Mouse (Mus musculus) regulatory T cell (primary cell): Measurements from ENCODE around the gene Epas1.

Experiments
- in situ Hi-C: fragments of 300-600 bp; cut with MboI, MseI; formaldehyde crosslinking; loops from one replicate; pipeline ENCODE4 v1.15.1; 2025; ENCODE audit warnings: high pct_unique_total_duplicates

Epas1 gene

DNA sequence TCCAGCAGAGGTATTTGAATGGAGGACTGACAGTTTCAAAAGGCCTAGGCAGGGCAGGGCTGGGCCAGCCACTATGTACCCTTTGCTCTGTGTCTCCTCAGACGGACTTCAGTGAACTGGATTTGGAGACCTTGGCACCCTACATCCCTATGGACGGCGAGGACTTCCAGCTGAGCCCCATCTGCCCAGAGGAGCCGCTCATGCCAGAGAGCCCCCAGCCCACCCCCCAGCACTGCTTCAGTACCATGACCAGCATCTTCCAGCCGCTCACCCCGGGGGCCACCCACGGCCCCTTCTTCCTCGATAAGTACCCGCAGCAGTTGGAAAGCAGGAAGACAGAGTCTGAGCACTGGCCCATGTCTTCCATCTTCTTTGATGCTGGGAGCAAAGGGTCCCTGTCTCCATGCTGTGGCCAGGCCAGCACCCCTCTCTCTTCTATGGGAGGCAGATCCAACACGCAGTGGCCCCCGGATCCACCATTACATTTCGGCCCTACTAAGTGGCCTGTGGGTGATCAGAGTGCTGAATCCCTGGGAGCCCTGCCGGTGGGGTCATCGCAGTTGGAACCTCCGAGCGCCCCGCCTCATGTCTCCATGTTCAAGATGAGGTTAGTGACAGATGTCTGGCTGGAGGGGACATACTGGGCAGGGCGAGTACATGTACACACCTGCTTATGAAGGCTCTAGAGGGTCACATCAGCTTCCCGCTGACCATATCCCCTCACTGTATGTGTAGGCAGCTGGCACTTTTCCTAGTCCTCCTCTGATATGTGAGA, 74.1 kb downstream of the Epas1 start:
- in situ Hi-C loops = no loop called here

DNA sequence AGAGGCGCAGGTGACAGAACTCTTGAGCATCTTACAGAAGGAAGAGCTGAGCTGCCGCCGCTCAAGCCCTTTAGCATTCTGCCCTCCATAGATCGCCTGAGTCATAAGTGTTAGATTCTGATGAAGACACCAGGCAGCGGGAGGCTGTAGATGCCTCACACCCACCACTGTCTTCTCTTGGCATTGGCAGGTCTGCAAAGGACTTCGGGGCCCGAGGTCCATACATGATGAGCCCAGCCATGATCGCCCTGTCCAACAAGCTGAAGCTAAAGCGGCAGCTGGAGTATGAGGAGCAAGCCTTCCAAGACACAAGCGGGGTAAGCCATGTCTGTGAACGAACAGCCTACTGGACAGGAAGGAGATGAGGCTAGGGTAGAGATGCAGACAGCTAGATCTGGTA, 75.0 kb downstream of the Epas1 start:
- in situ Hi-C loops = no loop called here

DNA sequence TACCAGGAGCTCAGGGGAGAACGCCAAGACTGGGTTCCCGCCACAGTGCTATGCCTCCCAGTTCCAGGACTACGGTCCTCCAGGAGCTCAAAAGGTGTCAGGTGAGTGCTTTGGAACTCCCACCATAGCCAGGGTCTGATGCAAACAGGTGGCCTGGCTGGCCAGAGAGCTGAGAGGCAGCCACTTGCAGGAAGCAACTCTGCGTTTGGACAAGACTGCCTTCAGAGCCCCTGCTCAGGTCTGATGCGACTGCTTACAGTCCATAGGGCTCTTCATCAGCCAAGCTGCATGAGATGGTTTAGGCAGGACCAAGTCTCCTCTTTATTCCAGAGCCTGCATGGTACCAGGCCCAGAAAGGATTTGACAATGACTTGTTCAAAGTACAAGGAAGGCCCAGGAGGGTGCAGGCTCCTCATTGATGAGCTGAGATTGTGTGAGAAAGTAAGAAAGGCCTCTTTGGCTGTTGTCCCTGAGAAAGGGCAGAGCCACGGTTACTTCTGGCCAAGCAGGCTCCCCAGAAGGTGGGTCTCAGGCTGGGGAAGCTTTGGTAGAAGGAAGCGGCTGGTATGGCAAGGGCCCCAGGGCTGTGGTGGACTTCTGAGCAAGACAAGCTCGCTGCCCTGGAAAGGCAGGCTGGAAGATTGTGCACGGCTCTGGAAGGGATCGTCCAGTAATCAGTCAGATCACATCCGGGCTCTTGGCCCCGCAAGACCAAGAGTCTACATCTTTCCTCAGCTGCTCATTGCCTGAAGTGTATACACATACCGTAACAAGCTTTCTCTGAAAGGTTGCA, 76.1 kb downstream of the Epas1 start:
- in situ Hi-C loops = no loop called here

DNA sequence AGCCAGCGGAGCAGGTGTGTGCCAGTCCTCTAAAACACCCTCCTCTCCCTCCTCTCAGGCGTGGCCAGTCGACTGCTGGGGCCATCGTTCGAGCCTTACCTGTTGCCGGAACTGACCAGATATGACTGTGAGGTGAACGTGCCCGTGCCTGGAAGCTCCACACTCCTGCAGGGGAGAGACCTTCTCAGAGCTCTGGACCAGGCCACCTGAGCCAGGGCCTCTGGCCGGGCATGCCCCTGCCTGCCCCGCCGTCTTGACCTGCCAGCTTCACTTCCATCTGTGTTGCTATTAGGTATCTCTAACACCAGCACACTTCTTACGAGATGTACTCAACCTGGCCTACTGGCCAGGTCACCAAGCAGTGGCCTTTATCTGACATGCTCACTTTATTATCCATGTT, 77.4 kb downstream of the Epas1 start:
- in situ Hi-C loops = no loop called here

DNA sequence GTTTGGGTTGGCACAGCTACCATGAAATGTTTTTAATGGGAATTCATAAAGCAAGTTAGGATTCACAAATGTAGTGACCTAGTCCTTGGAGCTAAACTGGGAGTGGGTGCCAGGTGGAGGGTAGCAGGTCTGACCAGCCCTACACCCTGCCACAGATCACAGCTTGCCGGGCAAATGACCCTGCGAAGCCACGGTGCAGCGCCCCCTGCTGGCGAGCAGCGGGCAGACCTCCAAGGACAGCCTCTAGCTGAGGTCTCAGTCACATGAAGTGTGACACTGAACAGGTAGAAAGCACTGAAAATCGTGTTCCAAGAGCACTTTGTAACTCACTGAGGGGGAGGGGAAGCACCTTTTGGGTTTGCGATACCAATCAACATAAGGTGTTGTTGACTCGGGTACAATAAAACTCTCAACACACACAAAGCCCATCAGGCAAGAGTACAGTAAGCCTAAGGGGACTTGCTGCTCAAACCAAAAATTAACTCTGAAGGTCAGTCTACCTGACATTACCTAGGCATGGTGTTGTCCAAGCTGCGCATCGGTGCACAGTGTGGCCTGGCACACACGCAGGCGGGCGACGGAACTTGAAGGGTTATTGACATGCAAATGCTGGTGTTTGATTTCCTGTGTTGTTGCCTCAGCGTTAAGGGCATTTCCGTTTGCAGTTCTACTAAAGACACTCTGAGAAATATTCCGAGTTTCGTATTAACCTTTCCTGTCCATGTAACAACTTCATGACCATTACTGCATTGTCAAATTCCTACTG, 79.2 kb downstream of the Epas1 start:
- in situ Hi-C loops = no loop called here

DNA sequence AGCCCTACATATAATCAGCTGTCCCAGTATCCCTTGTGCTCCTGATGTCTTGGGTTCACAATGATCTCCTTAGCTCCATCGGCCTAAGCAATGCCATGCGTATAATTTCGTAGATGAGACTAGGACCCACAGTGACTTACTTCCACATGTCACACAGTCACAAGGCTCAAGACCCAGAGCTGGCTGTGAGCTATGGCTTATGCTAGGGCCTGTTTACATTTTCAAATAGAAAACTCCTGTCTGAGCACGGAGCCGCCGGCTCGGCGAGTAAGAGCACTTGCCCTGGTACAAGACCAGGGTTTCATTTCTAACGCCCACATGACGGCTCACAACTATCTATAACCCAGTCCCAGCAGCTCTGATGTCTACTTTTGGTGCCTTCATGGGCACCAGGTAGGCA, 80.4 kb downstream of the Epas1 start:
- in situ Hi-C loops = no loop called here

DNA sequence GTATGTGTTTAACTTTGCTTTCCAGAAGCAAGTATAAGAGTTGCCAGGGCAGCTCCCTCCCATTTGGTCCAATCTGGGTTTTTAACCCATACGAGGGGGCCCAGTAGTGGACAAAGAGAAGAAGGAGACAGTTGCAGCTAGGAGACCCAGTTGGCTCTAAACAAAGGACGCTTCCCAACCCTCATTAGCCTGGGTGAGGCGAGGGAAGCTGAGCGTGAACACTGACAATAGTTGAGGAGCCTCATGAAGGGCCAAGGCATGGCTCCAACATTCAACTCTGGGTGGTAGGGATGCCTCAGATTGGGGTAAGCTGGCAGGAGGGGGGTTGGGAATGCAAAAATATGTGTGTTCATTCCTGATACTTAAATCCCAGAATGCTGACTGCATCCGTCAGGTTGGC, 85.8 kb downstream of the Epas1 start:
- in situ Hi-C loops = no loop called here

DNA sequence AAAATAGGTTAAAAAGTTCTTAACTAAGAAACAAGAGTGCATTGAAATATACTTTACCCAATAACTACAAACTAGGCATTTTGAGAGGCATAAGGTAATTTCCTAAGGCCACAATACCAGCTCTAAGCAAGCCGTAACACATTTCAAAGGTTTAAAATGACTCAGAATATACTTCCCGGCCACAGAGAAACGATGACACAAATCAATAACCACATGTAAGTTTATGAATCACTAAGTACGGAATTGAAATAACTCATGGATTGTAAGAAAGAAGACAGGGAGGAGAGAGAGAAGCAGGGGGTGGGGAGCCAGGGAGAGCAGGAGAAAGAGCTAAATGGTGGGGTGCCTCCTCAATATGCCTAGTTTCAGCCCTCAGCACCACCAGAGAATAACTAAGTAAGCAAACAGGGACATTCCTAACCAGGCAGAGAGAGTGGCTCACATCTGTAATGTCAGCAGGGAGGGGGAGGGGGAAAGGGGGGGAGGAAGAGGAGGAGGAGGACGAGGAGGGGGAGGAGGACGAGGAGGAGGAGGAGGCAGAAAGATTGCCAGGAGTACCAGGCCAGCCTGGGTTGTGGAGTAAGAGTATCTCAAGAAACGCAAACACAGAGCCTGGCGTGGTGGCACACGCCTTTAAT, 97.3 kb downstream of the Epas1 start:
- in situ Hi-C loops = no loop called here

DNA sequence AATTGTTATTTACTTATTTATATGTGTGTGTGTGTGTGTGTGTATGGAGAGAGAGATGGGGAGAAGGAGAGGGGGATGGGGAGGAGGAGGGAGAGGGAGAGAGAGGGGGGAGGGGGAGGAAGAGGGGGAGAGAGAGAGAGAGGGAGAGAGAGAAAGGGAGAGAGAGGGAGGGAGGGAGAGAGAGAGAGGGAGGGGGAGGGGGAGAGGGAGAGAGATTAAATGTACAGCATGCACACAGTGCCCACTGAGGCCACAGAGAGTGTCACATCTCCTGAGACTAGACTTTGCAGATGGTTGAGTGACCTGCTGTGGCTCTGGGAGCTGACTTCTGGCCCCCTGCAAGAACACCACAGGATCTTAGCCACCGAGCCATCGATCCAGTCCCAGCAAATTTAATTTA, 98.3 kb downstream of the Epas1 start:
- in situ Hi-C loops = no loop called here

DNA sequence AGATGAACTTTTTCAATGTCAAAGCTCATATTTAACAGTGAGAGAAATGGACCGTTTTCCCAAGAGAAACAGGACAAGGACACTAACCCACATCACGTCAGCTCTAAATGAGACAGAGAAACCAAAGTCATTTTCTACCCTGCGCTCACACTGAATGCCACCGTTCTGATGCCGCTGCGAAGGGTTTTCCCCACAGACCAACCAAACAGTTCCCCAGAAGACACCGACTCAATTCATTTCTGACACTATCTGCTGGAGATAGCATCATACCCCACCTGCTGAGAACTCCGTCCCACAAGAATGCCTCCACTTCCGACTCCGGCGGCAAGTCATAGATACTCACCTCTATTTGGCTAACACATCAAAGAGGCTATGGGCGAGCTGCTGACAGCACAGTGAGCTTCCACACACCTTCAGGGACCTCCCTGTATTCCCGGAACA, 99.1 kb downstream of the Epas1 start:
- in situ Hi-C loops = no loop called here

DNA sequence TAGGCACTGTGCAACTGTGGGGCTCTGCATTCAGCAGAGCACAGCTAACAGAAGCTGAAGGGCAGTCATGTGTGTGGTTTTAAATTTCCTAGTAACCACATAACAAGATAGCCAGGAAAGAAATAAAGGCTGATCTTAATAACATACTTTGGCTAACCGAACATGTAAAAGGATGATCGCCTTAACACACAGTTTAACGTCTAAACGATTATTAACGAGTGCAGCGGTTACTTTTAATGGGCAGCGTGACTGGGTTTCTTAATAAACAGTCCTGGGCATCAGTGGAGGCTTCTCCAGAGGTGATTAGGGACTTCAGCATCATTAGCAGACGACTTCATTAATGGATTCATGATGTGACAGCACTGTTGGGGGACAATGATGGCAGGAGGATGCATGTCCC, 117.1 kb downstream of the Epas1 start:
- in situ Hi-C loops = no loop called here

DNA sequence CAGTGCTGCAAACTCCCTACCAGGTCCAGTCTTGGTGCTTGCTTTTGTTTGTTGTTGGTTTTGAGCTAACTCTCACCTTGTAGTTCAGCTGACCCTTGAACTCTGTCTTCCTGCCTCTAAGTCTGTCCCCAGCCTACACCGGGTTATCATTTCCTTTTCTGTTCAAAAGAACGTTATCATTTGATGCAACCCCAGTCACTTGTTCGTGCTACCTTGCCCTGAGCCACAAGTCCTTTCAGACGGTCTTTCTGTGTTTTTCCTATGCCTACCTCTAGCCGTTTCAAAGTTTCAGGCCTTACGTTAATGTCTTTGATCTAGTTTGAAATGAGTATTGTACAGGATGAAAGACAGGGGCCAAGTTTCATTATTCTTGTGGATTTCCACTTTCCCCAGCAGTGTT, 119.1 kb downstream of the Epas1 start:
- in situ Hi-C loops = no loop called here

DNA sequence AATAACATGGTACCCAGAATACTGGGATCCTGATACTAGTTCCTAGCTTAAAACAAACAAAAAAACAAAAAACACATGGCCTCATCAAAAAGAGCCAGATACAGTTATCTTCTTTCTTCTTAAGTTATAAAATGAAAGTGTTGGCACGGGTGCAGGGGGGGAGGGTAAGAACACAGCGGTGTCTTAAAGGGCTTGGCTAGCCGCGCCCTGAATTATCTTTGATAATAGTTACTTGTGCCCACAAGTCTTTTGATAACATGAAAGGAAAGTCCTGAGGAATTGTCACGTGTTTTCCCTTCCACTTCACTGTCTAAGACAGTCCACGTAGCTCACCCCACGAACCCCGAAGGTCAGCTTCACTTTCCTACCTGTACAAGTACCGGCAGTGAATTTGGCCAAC, 123.4 kb downstream of the Epas1 start:
- in situ Hi-C loops = no loop called here

DNA sequence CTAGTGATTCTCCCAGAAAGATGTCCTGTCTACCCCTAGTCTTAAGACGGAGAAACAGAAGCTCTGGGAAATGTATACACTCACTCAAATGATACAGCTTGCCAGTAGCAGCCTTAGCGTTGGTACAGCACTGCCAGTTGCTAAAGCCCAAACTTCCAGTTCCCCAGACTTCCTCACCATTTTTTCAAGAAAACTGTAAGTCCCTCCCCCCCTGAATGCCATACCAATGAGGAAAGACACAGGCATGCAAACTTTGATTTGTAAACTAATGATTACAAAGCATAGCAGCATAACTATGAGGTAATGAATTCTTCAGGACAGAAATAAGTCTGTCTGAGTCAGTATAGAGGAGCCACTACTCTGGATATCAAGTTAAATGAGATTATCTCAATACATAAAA, 124.2 kb downstream of the Epas1 start:
- in situ Hi-C loops = no loop called here

DNA sequence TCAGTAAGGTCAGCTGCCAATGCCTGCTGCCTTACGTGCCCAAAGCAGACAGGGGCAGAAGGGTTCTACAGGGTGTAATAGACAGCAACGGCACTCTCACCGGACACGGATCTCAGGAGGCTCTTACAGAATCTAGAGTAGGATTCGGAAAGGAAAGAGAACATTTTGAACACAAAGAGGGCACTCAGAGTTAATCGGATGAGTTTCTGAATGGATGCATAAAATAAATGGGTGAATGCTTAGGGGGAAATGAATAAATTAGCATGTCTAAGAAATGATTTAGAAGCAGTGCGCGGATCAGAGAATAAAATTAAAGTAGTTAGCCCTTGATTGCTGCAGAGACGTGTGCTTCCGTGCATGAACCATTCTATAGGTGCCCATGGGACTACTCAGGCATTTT, 126.6 kb downstream of the Epas1 start:
- in situ Hi-C loops = no loop called here

DNA sequence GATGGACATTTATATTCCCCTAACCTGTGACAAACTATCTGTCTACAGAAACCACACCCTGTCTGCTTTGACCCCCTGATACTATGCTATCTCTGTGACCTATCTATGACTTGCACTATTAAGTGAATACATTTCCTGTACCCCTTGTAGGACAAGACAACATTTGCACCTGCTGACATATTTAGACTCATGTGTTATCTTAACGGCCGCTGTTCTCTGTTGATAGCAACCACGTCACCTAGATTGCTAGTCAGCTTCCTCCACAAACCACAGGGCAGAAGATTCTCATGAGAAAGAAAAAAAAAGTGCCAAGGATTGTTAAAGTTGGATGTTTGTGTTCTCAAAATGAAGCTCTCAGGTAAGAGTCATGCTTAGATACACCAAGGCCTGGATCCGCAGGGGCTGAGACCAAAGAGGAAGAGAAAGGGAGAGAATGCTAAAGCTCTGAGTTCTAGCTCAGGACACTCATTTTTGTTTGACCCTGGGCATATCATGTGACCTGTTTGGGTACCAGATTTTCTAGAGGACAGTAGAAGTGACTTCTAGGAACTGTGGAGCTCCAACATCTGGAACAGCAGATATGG, 127.1 kb downstream of the Epas1 start:
- in situ Hi-C loops = no loop called here
